Mouse (Mus musculus) thymus, adult 2 months (tissue): Measurements from ENCODE around the gene Nup62cl.

ENCODE experiments used
- CTCF ChIP-seq: fragments of 200-500 bp; IDR thresholded peaks from 2 replicates; pipeline ENCODE4 v1.5.1; 2012; ENCODE audit warnings: mild to moderate bottlenecking, control low read depth, low read length, moderate library complexity, borderline replicate concordance; ENCODE audit not compliant: control insufficient read depth, poor library complexity, insufficient read depth; ENCODE audit errors: extremely low read depth
- POLR2A ChIP-seq: fragments of 200-500 bp; IDR thresholded peaks from 2 replicates; pipeline ENCODE4 v1.6.1; 2012; ENCODE audit warnings: mild to moderate bottlenecking, low read length, control low read depth, moderate library complexity; ENCODE audit not compliant: control insufficient read depth, poor library complexity, insufficient read depth; ENCODE audit errors: extremely low read depth

- TF ChIP-seq POLR2A (no peak), CTCF (no peak)
These were observed 20.0 kb upstream of the Nup62cl start for GRCm38 (mm10) chrX:140082535-140082934.
